Mouse (Mus musculus): ENCODE measurements around the gene Cpeb2. TPM values are rescaled to one million over a fixed set of nuclear protein-coding genes. Genes with fewer than 3 reads are reported as not detected.

The Cpeb2 gene
- polyA plus RNA-seq, 1 experiment, result 4.2 TPM

GRCm38 (mm10) chr5:43217468-43217867 lies 15.5 kb upstream of the Cpeb2 start:
- Histone ChIP-seq H3K4me3 (ENCODE audit: control insufficient read depth, insufficient read depth, low read length) (no peak overlapping the region), H3K27ac (ENCODE audit: control insufficient read depth, insufficient read depth, low read length) (no peak overlapping the region), H3K4me1 (replicated peaks; ENCODE audit: control insufficient read depth, insufficient read depth, low read length) (no peaks in the 10 kb centered on the region), H3K36me3 (ENCODE audit: control insufficient read depth, insufficient read depth, low read length) (no peaks in the 10 kb centered on the region), H3K27me3 (ENCODE audit: control insufficient read depth, insufficient read depth, low read length) (no peaks in the 10 kb centered on the region)
- DNase-seq, result no peak
- WGBS, result 81% methylated on average over 4 of the region's 4 CpGs
- no peak for TF ChIP-seq CTCF (IDR thresholded peaks at IDR 0.05; ENCODE audit: borderline replicate concordance, control insufficient read depth, extremely low read depth, insufficient read depth, low read length, poor library complexity)
- TF ChIP-seq POLR2A (IDR thresholded peaks at IDR 0.05; ENCODE audit: control insufficient read depth, extremely low read depth, insufficient read depth, low read length, poor library complexity), result no peak

GRCm38 (mm10) chr5:43217987-43218846 lies 14.8 kb upstream of the Cpeb2 start:
- TF ChIP-seq CTCF (IDR thresholded peaks at IDR 0.05; ENCODE audit: borderline replicate concordance, control insufficient read depth, extremely low read depth, insufficient read depth, low read length, poor library complexity) (no peak), POLR2A (IDR thresholded peaks at IDR 0.05; ENCODE audit: control insufficient read depth, extremely low read depth, insufficient read depth, low read length, poor library complexity) (no peak)
- WGBS, result 72% methylated on average over 10 of the region's 10 CpGs
- DNase-seq, result no peak
- Histone ChIP-seq H3K4me1 (replicated peaks; ENCODE audit: control insufficient read depth, insufficient read depth, low read length) (no peaks in the 10 kb centered on the region), H3K4me3 (ENCODE audit: control insufficient read depth, insufficient read depth, low read length) (no peak overlapping the region), H3K36me3 (ENCODE audit: control insufficient read depth, insufficient read depth, low read length) (no peaks in the 10 kb centered on the region), H3K27ac (ENCODE audit: control insufficient read depth, insufficient read depth, low read length) (no peak overlapping the region), H3K27me3 (ENCODE audit: control insufficient read depth, insufficient read depth, low read length) (no peaks in the 10 kb centered on the region)

- DNase-seq, result no peak
- Histone ChIP-seq H3K27ac (ENCODE audit: control insufficient read depth, insufficient read depth, low read length) (no peak overlapping the region), H3K4me3 (ENCODE audit: control insufficient read depth, insufficient read depth, low read length) (no peak overlapping the region), H3K36me3 (ENCODE audit: control insufficient read depth, insufficient read depth, low read length) (no peaks in the 10 kb centered on the region), H3K27me3 (ENCODE audit: control insufficient read depth, insufficient read depth, low read length) (no peaks in the 10 kb centered on the region), H3K4me1 (replicated peaks; ENCODE audit: control insufficient read depth, insufficient read depth, low read length) (no peaks in the 10 kb centered on the region)
- 89% methylated on average over 1 of the region's 1 CpGs for WGBS
- TF ChIP-seq POLR2A (IDR thresholded peaks at IDR 0.05; ENCODE audit: control insufficient read depth, extremely low read depth, insufficient read depth, low read length, poor library complexity) (no peak), CTCF (IDR thresholded peaks at IDR 0.05; ENCODE audit: borderline replicate concordance, control insufficient read depth, extremely low read depth, insufficient read depth, low read length, poor library complexity) (no peak)
These were observed 14.2 kb upstream of the Cpeb2 start for GRCm38 (mm10) chr5:43218847-43219132.

- no peaks in the 10 kb centered on the region for H3K27me3 ChIP-seq (ENCODE audit: control insufficient read depth, insufficient read depth, low read length)
- no peak for TF ChIP-seq CTCF (IDR thresholded peaks at IDR 0.05; ENCODE audit: borderline replicate concordance, control insufficient read depth, extremely low read depth, insufficient read depth, low read length, poor library complexity)
- H3K4me1 ChIP-seq (replicated peaks; ENCODE audit: control insufficient read depth, insufficient read depth, low read length), result no peaks in the 10 kb centered on the region
- H3K36me3 ChIP-seq (ENCODE audit: control insufficient read depth, insufficient read depth, low read length), result no peaks in the 10 kb centered on the region
- H3K4me3 ChIP-seq (ENCODE audit: control insufficient read depth, insufficient read depth, low read length), result no peak overlapping the region
- 90% methylated on average over 4 of the region's 4 CpGs for WGBS
- no peak for DNase-seq
- H3K27ac ChIP-seq (ENCODE audit: control insufficient read depth, insufficient read depth, low read length), result no peak overlapping the region
These were observed 9.6 kb upstream of the Cpeb2 start for GRCm38 (mm10) chr5:43223359-43223758.

- Histone ChIP-seq H3K27ac (ENCODE audit: control insufficient read depth, insufficient read depth, low read length) (no peak overlapping the region), H3K4me1 (replicated peaks; ENCODE audit: control insufficient read depth, insufficient read depth, low read length) (no peaks in the 10 kb centered on the region), H3K36me3 (ENCODE audit: control insufficient read depth, insufficient read depth, low read length) (no peaks in the 10 kb centered on the region), H3K27me3 (ENCODE audit: control insufficient read depth, insufficient read depth, low read length) (no peaks in the 10 kb centered on the region), H3K4me3 (ENCODE audit: control insufficient read depth, insufficient read depth, low read length) (no peak overlapping the region)
- no peak for DNase-seq
- WGBS, result 87% methylated on average over 3 of the region's 3 CpGs
- no peak for TF ChIP-seq CTCF (IDR thresholded peaks at IDR 0.05; ENCODE audit: borderline replicate concordance, control insufficient read depth, extremely low read depth, insufficient read depth, low read length, poor library complexity)
- no peak for TF ChIP-seq POLR2A (IDR thresholded peaks at IDR 0.05; ENCODE audit: control insufficient read depth, extremely low read depth, insufficient read depth, low read length, poor library complexity)
These were observed 8.7 kb upstream of the Cpeb2 start for GRCm38 (mm10) chr5:43224245-43224644.

- no peak for DNase-seq
- Histone ChIP-seq H3K4me1 (replicated peaks; ENCODE audit: control insufficient read depth, insufficient read depth, low read length) (no peaks in the 10 kb centered on the region), H3K36me3 (ENCODE audit: control insufficient read depth, insufficient read depth, low read length) (no peaks in the 10 kb centered on the region), H3K27ac (ENCODE audit: control insufficient read depth, insufficient read depth, low read length) (no peak overlapping the region), H3K4me3 (ENCODE audit: control insufficient read depth, insufficient read depth, low read length) (no peak overlapping the region), H3K27me3 (ENCODE audit: control insufficient read depth, insufficient read depth, low read length) (no peaks in the 10 kb centered on the region)
- no peak for TF ChIP-seq CTCF (IDR thresholded peaks at IDR 0.05; ENCODE audit: borderline replicate concordance, control insufficient read depth, extremely low read depth, insufficient read depth, low read length, poor library complexity)
These were observed 6.8 kb upstream of the Cpeb2 start for GRCm38 (mm10) chr5:43226160-43226559.

- H3K4me1 ChIP-seq (replicated peaks; ENCODE audit: control insufficient read depth, insufficient read depth, low read length), result 0 out of 2 replicates have a peak, but pooled peaks cover 3% of the 10 kb centered on the region
- H3K36me3 ChIP-seq (ENCODE audit: control insufficient read depth, insufficient read depth, low read length), result no peaks in the 10 kb centered on the region
- TF ChIP-seq CTCF (IDR thresholded peaks at IDR 0.05; ENCODE audit: borderline replicate concordance, control insufficient read depth, extremely low read depth, insufficient read depth, low read length, poor library complexity), result no peak
- no peak for TF ChIP-seq POLR2A (IDR thresholded peaks at IDR 0.05; ENCODE audit: control insufficient read depth, extremely low read depth, insufficient read depth, low read length, poor library complexity)
- DNase-seq, result no peak
- H3K4me3 ChIP-seq (ENCODE audit: control insufficient read depth, insufficient read depth, low read length), result no peak overlapping the region
- 30% methylated on average over 5 of the region's 5 CpGs for WGBS
- H3K27ac ChIP-seq (ENCODE audit: control insufficient read depth, insufficient read depth, low read length), result no peak overlapping the region
- H3K27me3 ChIP-seq (ENCODE audit: control insufficient read depth, insufficient read depth, low read length), result no peaks in the 10 kb centered on the region
These were observed 5.4 kb upstream of the Cpeb2 start for GRCm38 (mm10) chr5:43227607-43228006.

All from thymus, adult 2 months (tissue).